Mouse (Mus musculus) lung, postnatal 10 days (tissue): ENCODE data around the gene Slc25a39.
A peak's percentile ranks its signal among the peaks of the same experiment; 100 is the strongest.
"Not testable (repeated sequence)": the region's sequence is repeated elsewhere in the genome, so short reads cannot be mapped to it uniquely, and the experiment has no call there.

Source experiments
- DNase-seq: peaks from one replicate; pipeline ENCODE4 v3.0.0; 2021

The Slc25a39 gene

DNA sequence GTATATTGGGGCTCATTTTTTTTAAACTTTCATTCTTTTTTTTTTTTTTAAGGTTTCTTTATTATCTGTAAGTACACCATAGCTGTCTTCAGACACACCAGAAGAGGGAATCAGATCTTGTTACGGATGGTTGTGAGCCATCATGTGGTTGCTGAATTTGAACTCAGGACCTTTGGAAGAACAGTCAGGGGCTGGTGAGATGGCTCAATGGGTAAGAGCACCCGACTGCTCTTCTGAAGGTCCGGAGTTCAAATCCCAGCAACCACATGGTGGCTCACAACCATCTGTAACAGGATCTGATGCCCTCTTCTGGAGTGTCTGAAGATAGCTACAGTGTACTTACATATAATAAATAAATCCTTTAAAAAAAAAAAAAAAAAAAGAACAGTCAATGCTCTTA is 2.6 kb upstream of the Slc25a39 start:
- not testable (repeated sequence) for DNase-seq

DNA sequence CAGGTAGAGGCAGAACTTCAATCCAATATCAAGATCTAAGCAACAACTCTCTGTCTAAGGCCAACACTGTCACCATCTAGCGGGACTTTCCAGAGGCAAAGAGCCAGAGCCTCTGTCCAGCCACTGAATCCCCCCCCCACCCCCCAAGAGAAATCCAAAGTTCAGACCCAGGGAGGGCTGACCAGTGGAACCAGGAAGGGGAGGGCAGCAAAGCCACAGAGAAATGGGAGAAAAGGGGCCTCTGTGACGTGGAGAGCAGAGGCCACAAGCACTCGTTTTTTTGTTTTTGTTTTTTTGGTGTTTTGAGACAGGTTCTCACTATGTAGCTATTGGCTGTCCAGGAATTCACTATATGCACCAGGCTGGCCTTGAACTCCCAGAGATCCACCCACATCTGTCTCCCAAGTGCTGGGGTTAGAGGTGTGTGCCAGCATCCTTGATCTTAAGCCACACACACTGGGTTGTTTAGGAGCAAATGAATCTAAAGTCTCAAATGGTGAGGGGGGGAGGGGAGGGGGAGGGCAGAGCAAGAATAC is 2.1 kb upstream of the Slc25a39 start:
- no peak for DNase-seq

GRCm38 (mm10) chr11:102408888-102409794 is 1.4 kb upstream of the Slc25a39 start:
- DNase-seq, result no peak

DNA sequence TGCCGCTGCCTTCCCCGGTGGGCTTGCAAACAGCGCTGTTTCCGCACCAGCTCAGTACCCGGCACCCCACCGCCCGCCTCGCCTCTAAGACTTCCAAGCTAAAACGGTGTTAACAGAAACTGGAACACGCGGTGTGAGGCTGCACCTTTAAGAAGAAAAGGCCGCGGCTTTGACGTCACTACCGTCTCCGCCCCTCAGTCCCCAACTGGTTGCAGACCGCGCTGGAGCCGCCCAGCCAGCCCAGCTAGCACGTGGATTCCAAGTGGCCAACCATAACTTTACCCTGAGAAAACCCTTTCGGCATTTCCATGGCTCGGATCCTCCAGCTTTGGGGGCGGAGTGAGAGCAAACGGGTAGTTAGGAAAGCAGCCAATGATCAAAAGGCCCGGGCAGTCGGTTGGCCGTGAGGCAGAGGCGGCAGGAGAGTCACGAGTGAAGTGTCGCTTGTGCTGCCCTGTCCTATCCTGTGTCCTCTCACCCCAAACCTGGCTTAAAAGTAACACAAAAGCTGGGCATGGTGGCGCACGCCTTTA is 664 bp upstream of the Slc25a39 start:
- DNase-seq, result peak; percentile 99

GRCm38 (mm10) chr11:102406900-102407833 is 579 bp downstream of the Slc25a39 start:
- peak; percentile 94 for DNase-seq

DNA sequence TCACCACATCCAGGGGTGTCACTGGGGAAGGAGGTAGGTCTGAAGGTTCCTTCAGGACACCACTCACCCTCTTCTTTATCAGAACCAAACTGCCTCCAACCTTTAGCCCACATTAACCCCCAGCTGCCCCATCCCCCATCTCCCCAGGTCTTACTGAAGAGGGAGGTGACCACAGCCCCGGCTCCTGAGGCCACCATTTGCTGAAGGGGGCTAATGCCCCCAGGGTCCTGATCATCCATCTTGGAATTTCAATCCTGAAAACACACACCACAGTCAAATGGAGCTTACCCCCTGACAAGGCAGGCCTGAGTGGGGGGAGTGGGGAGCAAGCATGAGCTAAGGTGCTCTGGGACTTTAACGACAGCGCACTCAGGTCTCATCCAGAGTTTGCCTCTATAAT is 1.3 kb downstream of the Slc25a39 start:
- no peak for DNase-seq

GRCm38 (mm10) chr11:102405544-102406285 is 2.0 kb downstream of the Slc25a39 start:
- DNase-seq, result no peak

DNA sequence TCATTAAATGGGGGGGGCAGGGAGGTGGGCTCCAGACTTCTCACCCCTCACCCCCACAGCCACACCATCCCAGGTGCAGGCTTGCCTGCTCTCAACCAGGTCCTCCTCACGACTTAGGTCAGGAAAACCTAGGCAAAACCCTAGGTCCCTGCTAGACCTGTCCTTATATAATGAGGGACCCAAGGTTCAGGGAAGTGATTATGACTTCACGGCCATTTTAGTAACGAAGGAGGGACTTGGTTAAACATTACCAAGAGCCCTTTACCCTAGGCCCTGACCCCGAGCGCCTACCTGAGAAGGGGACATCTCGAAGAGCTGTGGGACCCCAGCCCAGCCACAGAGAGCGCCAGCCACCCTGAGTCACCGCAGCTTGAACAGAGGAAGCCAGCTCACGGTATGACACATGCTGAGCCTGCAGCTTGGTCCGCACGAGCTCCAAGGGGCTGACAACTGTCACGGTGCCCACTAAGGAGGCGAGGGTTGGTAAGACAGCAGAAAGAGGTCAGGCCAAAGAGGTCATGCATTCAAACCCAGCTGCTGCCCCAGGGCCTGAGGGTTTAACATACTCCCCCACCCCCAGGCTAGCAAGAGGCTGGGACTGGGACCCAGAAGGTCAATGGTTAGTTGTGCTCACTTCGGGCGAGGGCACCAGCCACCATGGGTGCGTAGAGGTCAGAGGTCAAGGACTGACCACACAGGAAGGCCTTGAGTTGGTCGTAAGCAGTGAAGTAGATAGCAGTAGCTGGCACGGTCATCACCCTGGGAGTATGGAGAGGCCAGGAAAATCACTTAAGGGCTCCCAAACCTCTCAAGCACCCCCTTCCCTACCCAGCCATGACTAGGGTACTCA is 3.4 kb downstream of the Slc25a39 start:
- DNase-seq, result no peak

DNA sequence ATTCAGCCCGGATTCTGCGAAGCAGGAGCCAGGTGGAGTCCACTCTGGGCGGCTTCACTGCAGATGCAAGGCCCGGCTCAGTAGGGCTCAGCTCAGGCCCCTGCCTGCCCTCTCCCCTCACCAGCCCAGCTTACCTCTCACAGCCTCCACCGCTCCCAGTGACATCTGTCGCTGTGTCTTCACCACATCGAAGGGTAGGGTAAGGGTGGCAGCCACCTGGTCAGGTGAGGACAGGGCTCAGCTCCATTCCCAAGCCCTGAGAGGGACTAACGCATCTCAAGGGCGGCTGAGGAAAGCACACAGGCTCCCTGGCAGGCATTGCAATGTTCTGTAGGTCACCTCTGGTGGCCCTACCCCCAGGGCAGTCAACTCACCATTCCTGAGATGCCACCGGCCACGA is 4.1 kb downstream of the Slc25a39 start:
- DNase-seq, result no peak

- no peak for DNase-seq
Observed at GRCm38 (mm10) chr11:102401898-102402500, 5.7 kb downstream of the Slc25a39 start.

DNA sequence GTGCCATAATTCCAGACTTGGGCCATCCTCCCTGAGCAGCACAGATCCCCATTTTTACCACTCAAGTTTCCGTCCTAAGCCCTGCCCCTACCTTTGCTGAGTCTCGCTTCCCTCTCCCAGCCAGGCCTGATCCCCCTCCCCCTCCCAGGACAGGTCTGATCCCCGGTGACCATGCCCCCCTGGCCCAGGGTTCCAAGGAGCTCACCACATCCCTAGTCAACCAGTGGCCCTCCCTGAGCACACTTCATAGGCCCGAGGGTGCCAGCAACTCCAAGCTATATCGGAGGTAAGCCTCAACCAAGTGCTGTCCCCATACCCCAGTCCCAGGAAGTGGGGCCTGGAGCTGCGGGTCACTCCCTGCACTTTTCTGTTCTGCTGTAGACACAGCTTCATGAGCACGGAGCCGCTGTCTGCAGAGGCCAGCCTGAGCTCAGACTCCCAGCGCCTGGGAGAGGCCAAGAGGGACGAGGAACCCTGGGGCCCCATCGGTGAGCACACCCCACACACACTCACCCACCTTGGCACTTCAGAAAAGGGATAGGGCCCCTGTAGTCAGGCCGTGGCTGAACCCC is 7.1 kb downstream of the Slc25a39 start:
- no peak for DNase-seq

GRCm38 (mm10) chr11:102399610-102400072 is 8.1 kb downstream of the Slc25a39 start:
- DNase-seq, result no peak

- DNase-seq, result no peak
Observed at GRCm38 (mm10) chr11:102399107-102399506, 8.6 kb downstream of the Slc25a39 start.

GRCm38 (mm10) chr11:102398007-102398825 is 9.5 kb downstream of the Slc25a39 start:
- DNase-seq, result peak; percentile 61

DNA sequence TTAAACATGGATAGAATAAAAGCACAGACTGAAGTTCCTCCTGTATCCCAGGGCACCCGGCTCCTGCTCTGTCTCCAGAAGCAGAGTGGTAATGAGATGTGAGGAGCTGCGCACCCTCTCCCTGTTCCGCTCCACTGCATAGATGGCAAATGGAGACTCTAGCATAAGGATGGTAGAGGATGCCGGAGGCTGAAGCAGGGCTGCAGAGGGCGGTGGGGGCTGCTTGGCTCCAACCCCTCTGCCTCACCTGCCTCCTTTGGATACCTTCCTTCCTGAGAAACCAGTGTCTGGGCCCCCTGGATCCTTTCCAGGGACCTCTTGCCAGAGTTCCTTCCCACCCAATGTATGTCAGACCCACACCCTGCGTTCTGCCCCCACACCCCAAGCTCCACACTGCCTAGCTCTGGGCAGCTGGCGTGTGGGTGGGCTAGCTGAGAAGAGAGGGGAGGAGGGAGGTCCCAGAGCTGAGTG is 11.0 kb downstream of the Slc25a39 start:
- no peak for DNase-seq

GRCm38 (mm10) chr11:102396263-102396662 is 11.5 kb downstream of the Slc25a39 start:
- no peak for DNase-seq

GRCm38 (mm10) chr11:102395250-102395649 is 12.5 kb downstream of the Slc25a39 start:
- no peak for DNase-seq

DNA sequence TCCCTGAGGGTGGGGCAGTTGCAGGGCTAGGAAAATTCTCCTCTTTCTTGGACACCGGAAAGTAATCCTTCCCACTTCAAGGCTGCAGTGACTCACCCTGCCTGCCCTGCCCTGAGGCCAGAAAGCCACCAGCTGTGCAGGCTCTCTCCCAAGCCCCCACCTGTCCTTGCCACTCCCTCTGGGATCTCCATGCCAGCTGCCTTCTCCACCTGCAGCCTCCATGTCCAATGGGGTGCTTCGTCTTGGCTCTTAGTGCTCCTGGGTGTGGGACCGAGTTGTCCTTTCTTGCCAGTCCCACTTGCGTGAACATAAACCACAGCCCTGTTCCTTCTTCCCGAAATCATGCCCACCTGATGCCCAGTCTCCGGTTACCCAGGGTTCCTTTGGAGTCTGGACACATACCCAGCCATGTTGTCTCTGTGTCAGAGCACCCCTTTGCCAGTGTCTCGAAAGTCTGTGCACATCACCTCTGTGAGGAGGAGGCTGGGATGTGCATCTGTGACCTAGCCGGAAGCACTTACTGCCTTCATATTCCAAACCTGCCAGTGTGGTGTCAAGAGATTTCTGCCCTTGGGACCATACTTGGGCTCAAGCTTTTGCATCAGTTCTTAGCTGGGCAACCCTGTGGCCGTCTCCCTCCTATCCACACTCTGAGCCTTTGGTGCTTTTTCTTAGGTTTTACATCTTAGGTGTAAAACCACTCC is 13.2 kb downstream of the Slc25a39 start:
- no peak for DNase-seq
